Mouse (Mus musculus): Measurements from ENCODE around the gene Tnnt3. TPM values are rescaled to one million over a fixed set of nuclear protein-coding genes. Genes with fewer than 3 reads are reported as not detected.

The Tnnt3 gene
- total and polyA plus RNA-seq, 3 experiments, result 3.1 to 13.3 (median 4.1) TPM

DNA sequence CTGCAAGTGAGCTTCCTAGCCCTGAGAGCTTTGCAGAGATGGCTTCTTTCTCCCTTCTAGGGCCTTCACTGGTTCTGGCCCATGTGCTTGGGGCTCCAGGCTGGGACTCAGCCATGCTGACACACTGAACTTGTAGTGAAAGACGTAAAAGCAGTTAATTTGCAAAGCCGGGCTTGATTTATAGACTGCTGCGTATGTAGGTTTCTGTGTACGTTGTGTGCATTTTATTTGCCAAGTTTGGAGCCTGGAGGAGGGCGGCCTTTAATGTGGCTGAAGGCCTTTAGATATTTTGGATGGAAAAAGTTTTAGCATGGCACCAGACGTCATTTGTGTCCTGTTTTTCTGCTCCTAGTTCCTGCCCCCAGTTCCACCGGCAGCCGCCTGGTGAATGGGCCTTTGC is 41.2 kb downstream of the Tnnt3 start:
- dilution Hi-C loops (cut with MboI; ENCODE audit: extremely low pct_ligation_motif_present, extremely low pct_unique_long_range_greater_than_20kb, low sequenced_read_pairs), result no loop called here

DNA sequence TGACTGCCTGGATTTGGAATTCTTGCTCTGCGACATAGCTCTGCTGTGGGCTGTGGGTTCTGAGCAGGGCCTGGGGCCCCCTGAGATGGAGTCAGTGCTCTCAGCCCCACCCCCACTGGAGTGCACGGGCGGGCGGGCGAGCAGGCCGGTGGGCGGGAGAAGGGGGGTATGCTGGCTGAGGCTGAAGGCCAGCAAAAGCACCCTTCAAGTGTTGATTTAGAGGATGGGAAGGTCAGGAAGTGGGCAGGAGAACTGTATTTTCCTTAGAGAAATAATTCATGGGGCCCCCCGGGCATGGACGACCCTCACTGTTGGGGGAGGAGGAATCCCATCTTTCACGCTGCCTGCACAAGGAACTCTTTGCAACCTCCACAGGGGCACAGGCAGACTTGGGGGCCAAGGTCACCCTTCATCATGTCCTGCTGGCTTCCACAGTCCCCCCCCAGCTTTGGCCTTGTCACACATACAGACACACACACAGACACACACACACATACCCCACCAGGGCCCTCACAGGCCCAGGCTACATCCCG is 44.2 kb downstream of the Tnnt3 start:
- TF ChIP-seq ELF1 (IDR thresholded peaks at IDR 0.05; ENCODE audit: low read depth, low read length) (no peak), ZKSCAN1 (IDR thresholded peaks at IDR 0.05; ENCODE audit: borderline replicate concordance, low read depth, low read length) (no peak), NRF1 (IDR thresholded peaks at IDR 0.05; ENCODE audit: low read depth, low read length) (no peak), MAZ (IDR thresholded peaks at IDR 0.05; ENCODE audit: low read depth, low read length) (no peak), KAT2A (IDR thresholded peaks at IDR 0.05; ENCODE audit: insufficient replicate concordance, low read length) (no peak), GABPA (IDR thresholded peaks at IDR 0.05; ENCODE audit: insufficient replicate concordance, low read depth, low read length) (no peak), RCOR1 (conservative IDR thresholded peaks at IDR 0.05; ENCODE audit: low read depth, low read length) (no peak), JUND (conservative IDR thresholded peaks at IDR 0.05; ENCODE audit: low read depth, low read length) (no peak), PAX5 (IDR thresholded peaks at IDR 0.05; ENCODE audit: low read length) (no peak), MYC (IDR thresholded peaks at IDR 0.05; ENCODE audit: low read depth, low read length) (no peak), UBTF (IDR thresholded peaks at IDR 0.05; ENCODE audit: low read depth, low read length) (no peak), RAD21 (IDR thresholded peaks at IDR 0.05; ENCODE audit: low read depth, low read length) (no peak), TBP (conservative IDR thresholded peaks at IDR 0.05; ENCODE audit: low read depth, low read length) (no peak), ZMIZ1 (IDR thresholded peaks at IDR 0.05; ENCODE audit: low read depth, low read length) (no peak), ZNF384 (IDR thresholded peaks at IDR 0.05; ENCODE audit: low read depth, low read length) (no peak)
- Histone ChIP-seq H3K4me2 (ENCODE audit: insufficient read depth, low read depth, poor library complexity, severe bottlenecking) (no peak overlapping the region), H3K4me3 (replicated peaks in 1 of 3; ENCODE audit: low read depth in 2 of 3, low read length in 2 of 3, poor library complexity in 1 of 3) (no peak overlapping the region), H3K27me3 (replicated peaks) (no peaks in the 10 kb centered on the region), H3K36me3 (replicated peaks in 1 of 2; ENCODE audit: control insufficient read depth in 1 of 2, insufficient read depth in 1 of 2, low read length in 1 of 2) (peaks cover 22 to 77% of the 10 kb centered on the region in 2 experiments), H3K9me3 (replicated peaks; ENCODE audit: low read length) (no peaks in the 10 kb centered on the region), H3K4me1 (ENCODE audit: control insufficient read depth in 1 of 2, insufficient read depth in 2 of 2) (peaks cover 0 to 6% of the 10 kb centered on the region in 2 experiments; a peak in 2 of 4 replicates), H3K9ac (ENCODE audit: insufficient read depth, low read depth) (no peak overlapping the region), H3K79me2 (replicated peaks; ENCODE audit: control insufficient read depth, extremely low read depth, insufficient read depth, poor library complexity, severe bottlenecking) (no peaks in the 10 kb centered on the region), H3K27ac (ENCODE audit: insufficient read depth, low read depth) (no peak overlapping the region)
- DNase-seq (ENCODE audit: extremely low read depth), result no peak
- dilution Hi-C loops (cut with MboI; ENCODE audit: extremely low pct_ligation_motif_present, extremely low pct_unique_long_range_greater_than_20kb, low sequenced_read_pairs), result no loop called here
- in situ Hi-C loops (cut with MboI; ENCODE audit: low pct_ligation_motif_present, low pct_unique_long_range_greater_than_20kb, low sequenced_read_pairs), result loop anchor here (10.0 kb wide), 1 partner anchor 132 kb away; no protein-coding TSS in a partner anchor

More for the DNA sequence above, 41.2 kb downstream of the Tnnt3 start:
- Histone ChIP-seq H3K4me2 (ENCODE audit: insufficient read depth, low read depth, poor library complexity, severe bottlenecking) (no peak overlapping the region), H3K9me3 (replicated peaks; ENCODE audit: low read length) (no peaks in the 10 kb centered on the region), H3K27me3 (replicated peaks) (no peaks in the 10 kb centered on the region), H3K4me3 (replicated peaks in 1 of 3; ENCODE audit: low read depth in 2 of 3, low read length in 2 of 3, poor library complexity in 1 of 3) (no peak overlapping the region), H3K27ac (ENCODE audit: insufficient read depth, low read depth) (no peak overlapping the region), H3K36me3 (replicated peaks in 1 of 2; ENCODE audit: control insufficient read depth in 1 of 2, insufficient read depth in 1 of 2, low read length in 1 of 2) (peaks cover 33 to 86% of the 10 kb centered on the region in 2 experiments), H3K9ac (ENCODE audit: insufficient read depth, low read depth) (no peak overlapping the region), H3K79me2 (replicated peaks; ENCODE audit: control insufficient read depth, extremely low read depth, insufficient read depth, poor library complexity, severe bottlenecking) (no peaks in the 10 kb centered on the region), H3K4me1 (ENCODE audit: control insufficient read depth in 1 of 2, insufficient read depth in 2 of 2) (peaks cover 0 to 11% of the 10 kb centered on the region in 2 experiments; a peak in 2 of 4 replicates)
- DNase-seq (ENCODE audit: extremely low read depth), result no peak
- in situ Hi-C loops (cut with MboI; ENCODE audit: low pct_ligation_motif_present, low pct_unique_long_range_greater_than_20kb, low sequenced_read_pairs), result loop anchor here (10.0 kb wide), 1 partner anchor 135 kb away; no protein-coding TSS in a partner anchor
- TF ChIP-seq SMC3 (IDR thresholded peaks at IDR 0.05; ENCODE audit: low read depth, low read length), result no peak
- no peak for TF ChIP-seq JUND (conservative IDR thresholded peaks at IDR 0.05; ENCODE audit: low read depth, low read length)
- no peak for TF ChIP-seq TBP (conservative IDR thresholded peaks at IDR 0.05; ENCODE audit: low read depth, low read length)
- no peak for TF ChIP-seq USF2 (conservative IDR thresholded peaks at IDR 0.05; ENCODE audit: low read depth, low read length)
- TF ChIP-seq MEF2A (IDR thresholded peaks at IDR 0.05; ENCODE audit: borderline replicate concordance, low read depth, low read length), result no peak
- TF ChIP-seq E2F4 (IDR thresholded peaks at IDR 0.05; ENCODE audit: insufficient replicate concordance, low read depth, low read length), result no peak
- TF ChIP-seq CHD1 (IDR thresholded peaks at IDR 0.05; ENCODE audit: low read depth, low read length), result no peak
- no peak for TF ChIP-seq CTCF (conservative IDR thresholded peaks at IDR 0.05 in 1 of 2, IDR thresholded peaks at IDR 0.05 in 1 of 2; ENCODE audit: low read depth in 2 of 2, low read length in 2 of 2)
- TF ChIP-seq NRF1 (IDR thresholded peaks at IDR 0.05; ENCODE audit: low read depth, low read length), result no peak
- no peak for TF ChIP-seq SIN3A (IDR thresholded peaks at IDR 0.05; ENCODE audit: low read length)
- no peak for TF ChIP-seq NELFE (IDR thresholded peaks at IDR 0.05; ENCODE audit: low read depth, low read length)
- no peak for TF ChIP-seq MAFK (IDR thresholded peaks at IDR 0.05; ENCODE audit: insufficient replicate concordance, low read length)
- no peak for TF ChIP-seq MAX (IDR thresholded peaks at IDR 0.05; ENCODE audit: low read length)
- TF ChIP-seq IRF4 (IDR thresholded peaks at IDR 0.05; ENCODE audit: low read depth, low read length), result no peak
- no peak for TF ChIP-seq RAD21 (IDR thresholded peaks at IDR 0.05; ENCODE audit: low read depth, low read length)
- no peak for TF ChIP-seq USF1 (IDR thresholded peaks at IDR 0.05; ENCODE audit: low read depth, low read length)
- TF ChIP-seq BHLHE40 (IDR thresholded peaks at IDR 0.05; ENCODE audit: low read depth, low read length), result no peak

Measured in CH12.LX (cell line).